Mouse (Mus musculus): ENCODE results near the gene Arhgdig.

DNA sequence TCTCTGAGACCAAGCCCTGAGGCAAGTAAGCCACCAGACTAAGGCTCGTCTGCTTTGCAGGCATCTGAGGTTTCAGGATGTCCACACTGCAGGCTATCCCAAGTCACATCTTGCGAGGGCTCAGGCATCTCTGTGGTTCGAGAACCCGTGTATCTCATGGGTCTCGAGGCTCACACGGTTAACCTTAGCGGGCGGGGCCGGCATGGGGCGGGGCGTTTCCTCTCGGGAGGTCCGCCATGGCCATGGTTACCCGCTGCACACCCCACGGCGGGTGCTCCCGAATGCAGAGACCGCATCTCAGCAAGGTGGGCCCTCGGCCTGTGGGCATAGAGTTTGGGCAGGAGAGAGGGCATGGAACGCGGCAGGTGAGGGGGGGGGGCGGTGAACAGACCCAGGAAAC lies 4.8 kb downstream of the Arhgdig start, which contains the start of gene Rgs11:
- TF ChIP-seq CTCF (IDR thresholded peaks at IDR 0.05; ENCODE audit: low read depth, low read length), result no peak
- TF ChIP-seq POLR2A (IDR thresholded peaks at IDR 0.05; ENCODE audit: insufficient read depth, low read length), result peak; percentile 33

All from ES-Bruce4 (cell line).